11 mouse cellular contexts compared by ENCODE assay signal in genomic region chrX:166626866-166627570, GRCm38 (mm10). TPM values are rescaled to one million over a fixed set of nuclear protein-coding genes. Genes with fewer than 3 reads are reported as not detected.
DNase-seq lines count a peak whose midpoint lies in the region; ATAC-seq and TF ChIP-seq lines count a peak whose summit lies in the region.
"Had no signal": no experiment of that assay in that cellular context is flagged by ENCODE, and none has a peak within 500 bp of the region (broad histone marks: within the 10 kb centered on the region; RNA-seq: fewer than 3 reads in every experiment).

No protein-coding gene starts in this region.

- H3K27ac ChIP-seq in limb, embryonic 12.5 days: 0 out of 2 replicates have a peak overlapping the region, but pooled peaks have one; percentile 50
- no peak overlapping the region for H3K27ac ChIP-seq in hindbrain, embryonic 12.5 days
- H3K27ac ChIP-seq: stomach, embryonic 15.5 days had no signal

- ATAC-seq in limb, embryonic 12.5 days (ENCODE audit: insufficient number of reproducible peaks, insufficient read depth, low FRiP score, low TSS enrichment, low read depth): peak; percentile 68; the same call in 1 of the 2 replicates
- ATAC-seq in cerebellum, adult (ENCODE audit: insufficient number of reproducible peaks, low FRiP score, low TSS enrichment): no peak
- ATAC-seq in hindbrain, embryonic 12.5 days (ENCODE audit: low FRiP score): no peak

- 27% methylated on average over 3 of the region's 3 CpGs for WGBS in limb, embryonic 12.5 days
- WGBS in hindbrain, embryonic 12.5 days: 52% methylated on average over 3 of the region's 3 CpGs

- peak; percentile 4 for DNase-seq in gastrocnemius, postnatal 10 days
- no peak for DNase-seq in gastrocnemius, postnatal 36 days
- DNase-seq in R1 (ENCODE audit: low read depth, low spot score): peak; percentile 89
- no peak for DNase-seq in right cerebral cortex, postnatal 25 days
- DNase-seq: adrenal gland, adult 2 months; cerebellum, postnatal 25 days had no signal

- no peaks in the 10 kb centered on the region for H3K36me3 ChIP-seq in limb, embryonic 12.5 days
- no peaks in the 10 kb centered on the region for H3K36me3 ChIP-seq in myocyte (ENCODE audit: control insufficient read depth, insufficient read depth)
- H3K36me3 ChIP-seq in hindbrain, embryonic 12.5 days: no peaks in the 10 kb centered on the region
- H3K36me3 ChIP-seq: stomach, embryonic 15.5 days had no signal

- no peaks in the 10 kb centered on the region; the same call in 1 of the 2 replicates for H3K4me1 ChIP-seq in limb, embryonic 12.5 days (replicated peaks)
- no peaks in the 10 kb centered on the region for H3K4me1 ChIP-seq in hindbrain, embryonic 12.5 days
- H3K4me1 ChIP-seq: stomach, embryonic 15.5 days had no signal

- H3K79me2 ChIP-seq in myocyte (ENCODE audit: control insufficient read depth, insufficient read depth): no peaks in the 10 kb centered on the region

- intact Hi-C loops in gastrocnemius, postnatal 36 days (cut with DNase I): no loop called here

- H3K4me2 ChIP-seq in limb, embryonic 12.5 days: no peak overlapping the region
- H3K4me2 ChIP-seq in myocyte (ENCODE audit: low read depth): peak overlapping the region; percentile 34
- no peak overlapping the region for H3K4me2 ChIP-seq in hindbrain, embryonic 12.5 days (replicated peaks)
- H3K4me2 ChIP-seq: stomach, embryonic 15.5 days had no signal

- H3K4me3 ChIP-seq in limb, embryonic 12.5 days (replicated peaks): no peak overlapping the region
- H3K4me3 ChIP-seq in myocyte: no peak overlapping the region
- no peak overlapping the region for H3K4me3 ChIP-seq in hindbrain, embryonic 12.5 days
- H3K4me3 ChIP-seq: stomach, embryonic 15.5 days had no signal

- peaks cover 18% of the 10 kb centered on the region for H3K27me3 ChIP-seq in limb, embryonic 12.5 days
- H3K27me3 ChIP-seq in myocyte (ENCODE audit: control insufficient read depth, insufficient read depth, insufficient read length): no peaks in the 10 kb centered on the region
- peaks cover 15% of the 10 kb centered on the region; the same call in 1 of the 2 replicates for H3K27me3 ChIP-seq in hindbrain, embryonic 12.5 days
- H3K27me3 ChIP-seq: stomach, embryonic 15.5 days had no signal

- H3ac ChIP-seq in myocyte (ENCODE audit: control insufficient read depth, insufficient read length): no peak overlapping the region

- no peak for TF ChIP-seq POLR2A in myocyte (IDR thresholded peaks at IDR 0.05; ENCODE audit: insufficient read length, low read depth)

- no peak overlapping the region for H3K9ac ChIP-seq in limb, embryonic 12.5 days (replicated peaks)
- H3K9ac ChIP-seq in hindbrain, embryonic 12.5 days: no peak overlapping the region
- H3K9ac ChIP-seq: stomach, embryonic 15.5 days had no signal

- no peaks in the 10 kb centered on the region for H3K9me3 ChIP-seq in limb, embryonic 12.5 days
- no peaks in the 10 kb centered on the region for H3K9me3 ChIP-seq in hindbrain, embryonic 12.5 days (replicated peaks)
- H3K9me3 ChIP-seq: stomach, embryonic 15.5 days had no signal

TF ChIP-seq in myocyte, 11 proteins besides CTCF, POLR2A, EP300 and RAD21:
- TF ChIP-seq MYOD1 (IDR thresholded peaks at IDR 0.05; ENCODE audit: control insufficient read depth in 1 of 3, insufficient read length in 2 of 3, low read depth in 2 of 3) (no peak), REST (IDR thresholded peaks at IDR 0.05; ENCODE audit: insufficient read depth, insufficient read length) (no peak), MAX (IDR thresholded peaks at IDR 0.05; ENCODE audit: low read depth) (no peak), POLR2AphosphoS2 (IDR thresholded peaks at IDR 0.05; ENCODE audit: insufficient read length, low read depth) (no peak), MYOG (IDR thresholded peaks at IDR 0.05; ENCODE audit: control insufficient read depth in 1 of 3, insufficient read depth in 1 of 3, insufficient read length in 2 of 3, low read depth in 2 of 3) (no peak), TCF12 (IDR thresholded peaks at IDR 0.05; ENCODE audit: insufficient read depth, poor library complexity, severe bottlenecking) (no peak), CEBPB (IDR thresholded peaks at IDR 0.05; ENCODE audit: insufficient read depth, poor library complexity, severe bottlenecking) (no peak), E2F4 (IDR thresholded peaks at IDR 0.05; ENCODE audit: insufficient read depth) (no peak), USF1 (IDR thresholded peaks at IDR 0.05; ENCODE audit: low read depth) (no peak), TCF3 (IDR thresholded peaks at IDR 0.05; ENCODE audit: insufficient read length, low read depth) (no peak), SRF (IDR thresholded peaks at IDR 0.05; ENCODE audit: control insufficient read depth, insufficient read length, low read depth) (no peak)

RNA-seq across cellular contexts. Expression of gene Egfl6, which starts 41.5 kb away (rescaled TPM):
- total RNA-seq in gastrocnemius, postnatal 10 days (2021): 10 to 100 TPM; 11.0 to 13.4 TPM
- 1 to 10 TPM in 1 of 2 experiments, under 1 TPM in 1; 0.79 to 1.0 TPM for total RNA-seq in gastrocnemius, postnatal 36 days (2021)
- 29.1 and 33.3 TPM in 2 replicates for polyA plus RNA-seq in limb, embryonic 12.5 days (2016; fragmentation: Nextera tagmentation; extraction: Ambion mirVana)
- not detected for polyA plus RNA-seq in myocyte (2012; fragmentation: generic; extraction: Trizol)
- 21.7 and 27.9 TPM in 2 replicates for polyA plus RNA-seq in hindbrain, embryonic 12.5 days (2016; fragmentation: Nextera tagmentation; extraction: Ambion mirVana)

Comparison
In these comparisons a context has a peak if more than half of its experiments do, and no peak if none do; other contexts are left out.
1. DNase-seq: peak in gastrocnemius, postnatal 10 days (single experiment) and R1 (single experiment); none in gastrocnemius, postnatal 36 days (0 of 2) and right cerebral cortex, postnatal 25 days (single experiment).
2. RNA of gene Egfl6, which starts 41.5 kb away (polyA plus RNA-seq): 29.1 to 33.3 TPM in limb, embryonic 12.5 days and 21.7 to 27.9 TPM in hindbrain, embryonic 12.5 days; not detected in myocyte (single experiment); every median in the first group is over 10 times any median in the second.